Mouse (Mus musculus): ENCODE results near the gene Retreg3. TPM values are rescaled to one million over a fixed set of nuclear protein-coding genes. Genes with fewer than 3 reads are reported as not detected.

The Retreg3 gene
- polyA plus RNA-seq, 2 experiments from 2014 or later: 14.4 to 24.7 TPM

DNA sequence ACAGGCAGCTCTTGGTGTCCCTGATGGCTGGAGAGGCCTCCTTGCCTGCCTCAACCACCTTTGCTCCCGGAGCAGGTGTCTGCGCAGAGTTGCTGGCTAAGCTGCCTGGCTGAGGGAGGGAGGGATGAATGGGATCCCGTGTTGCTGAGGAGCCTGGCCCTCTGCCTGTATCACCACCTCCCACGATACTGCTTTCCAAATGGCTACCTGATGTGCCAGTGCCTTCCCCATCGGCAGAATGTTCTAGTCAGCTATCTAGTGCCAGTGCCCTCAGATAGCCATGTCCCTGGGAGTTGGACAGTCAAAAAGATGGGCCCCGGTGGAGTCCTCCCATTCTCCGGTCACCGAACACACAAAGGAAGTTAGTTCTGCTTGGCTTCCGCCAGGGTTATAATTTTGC lies 69.3 kb downstream of the Retreg3 start:
- no peak for ATAC-seq

GRCm38 (mm10) chr11:101047502-101047901 lies 72.2 kb downstream of the Retreg3 start:
- no peak for ATAC-seq

DNA sequence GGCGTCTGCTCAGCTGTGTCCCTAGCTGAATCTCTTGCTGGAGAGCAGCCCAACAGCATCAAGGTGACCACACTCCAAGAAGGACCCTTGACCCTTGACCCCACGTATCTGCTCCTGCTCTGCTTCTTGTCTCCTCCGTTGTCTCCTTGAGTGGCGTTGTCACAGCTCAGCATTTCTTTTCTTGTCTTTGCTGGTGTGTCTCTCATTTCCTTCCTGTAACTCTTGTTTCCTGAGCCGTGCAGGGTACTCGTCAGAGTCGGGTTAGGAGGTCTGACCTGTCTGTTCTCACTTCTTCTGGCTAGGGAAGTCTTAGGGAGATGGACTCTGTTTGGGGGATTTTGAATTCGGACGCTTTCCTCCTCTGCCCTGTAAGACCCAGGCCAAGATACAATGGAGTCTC lies 73.3 kb downstream of the Retreg3 start:
- no peak for ATAC-seq

Other genes starting within 250 kb of the Retreg3 start
- 10 to 100 TPM; 71.0 to 82.0 TPM for gene Stat3, start 180.4 kb downstream of the Retreg3 start, polyA plus RNA-seq (2017; shearing (Covaris generic))
- gene Cavin1, start 149.0 kb downstream of the Retreg3 start, polyA plus RNA-seq (2017; shearing (Covaris generic)): under 1 TPM; 0.12 to 0.13 TPM
- gene Atp6v0a1, start 110.4 kb downstream of the Retreg3 start, polyA plus RNA-seq (2017; shearing (Covaris generic)): 1 to 10 TPM; 4.3 to 4.7 TPM
- 1 to 10 TPM; 6.8 to 9.0 TPM for gene Naglu, start 49.9 kb downstream of the Retreg3 start, polyA plus RNA-seq (2017; shearing (Covaris generic))
- not detected for gene Hsd17b1, start 41.5 kb downstream of the Retreg3 start, polyA plus RNA-seq (2017; shearing (Covaris generic))
- gene Coasy, start 37.3 kb downstream of the Retreg3 start, polyA plus RNA-seq (2017; shearing (Covaris generic)): 10 to 100 TPM; 17.9 to 22.1 TPM
- 10 to 100 TPM; 51.8 to 71.5 TPM for gene Mlx, start 32.6 kb downstream of the Retreg3 start, polyA plus RNA-seq (2017; shearing (Covaris generic))
- gene Psmc3ip, start 24.5 kb downstream of the Retreg3 start, polyA plus RNA-seq (2017; shearing (Covaris generic)): 10 to 100 TPM; 12.3 to 13.4 TPM
- 10 to 100 TPM; 17.7 to 26.8 TPM for gene Tubg1, start within 50 bp of the Retreg3 start, polyA plus RNA-seq (2017; shearing (Covaris generic))
- under 1 TPM; 0.68 to 0.94 TPM for gene Tubg2, start 36.0 kb upstream of the Retreg3 start, polyA plus RNA-seq (2017; shearing (Covaris generic))
- under 1 TPM; 0.29 to 0.33 TPM for gene Cntnap1, start 50.6 kb upstream of the Retreg3 start, polyA plus RNA-seq (2017; shearing (Covaris generic))
- gene Plekhh3, start 51.5 kb upstream of the Retreg3 start, polyA plus RNA-seq (2017; shearing (Covaris generic)): not detected
- 1 to 10 TPM; 1.5 to 1.6 TPM for gene Ccr10, start 55.5 kb upstream of the Retreg3 start, polyA plus RNA-seq (2017; shearing (Covaris generic))
- 10 to 100 TPM; 48.1 to 52.2 TPM for gene Ezh1, start 106.6 kb upstream of the Retreg3 start, polyA plus RNA-seq (2017; shearing (Covaris generic))
- gene Ramp2, start 126.1 kb upstream of the Retreg3 start, polyA plus RNA-seq (2017; shearing (Covaris generic)): not detected
- gene Vps25, start 133.8 kb upstream of the Retreg3 start, polyA plus RNA-seq (2017; shearing (Covaris generic)): 100 to 1,000 TPM; 122 to 153 TPM
- gene Wnk4, start 140.7 kb upstream of the Retreg3 start, polyA plus RNA-seq (2017; shearing (Covaris generic)): 1 to 10 TPM in 1 of 2 experiments, under 1 TPM in 1; 0.58 to 1.0 TPM
- 1 to 10 TPM in 1 of 2 experiments, not detected in 1; 1.0 TPM for gene Cntd1, start 159.1 kb upstream of the Retreg3 start, polyA plus RNA-seq (2017; shearing (Covaris generic))
- 100 to 1,000 TPM; 109 to 144 TPM for gene Coa3, start 159.2 kb upstream of the Retreg3 start, polyA plus RNA-seq (2017; shearing (Covaris generic))
- 10 to 100 TPM; 79.0 to 81.0 TPM for gene Becn1, start 182.4 kb upstream of the Retreg3 start, polyA plus RNA-seq (2017; shearing (Covaris generic))
- gene Psme3, start 196.3 kb upstream of the Retreg3 start, polyA plus RNA-seq (2017; shearing (Covaris generic)): 10 to 100 TPM; 37.1 to 53.3 TPM
- gene Aoc2, start 205.2 kb upstream of the Retreg3 start, polyA plus RNA-seq (2017; shearing (Covaris generic)): 1 to 10 TPM; 2.1 to 2.5 TPM
- gene Aoc3, start 210.7 kb upstream of the Retreg3 start, polyA plus RNA-seq (2017; shearing (Covaris generic)): not detected
- gene G6pc, start 247.7 kb upstream of the Retreg3 start, polyA plus RNA-seq (2017; shearing (Covaris generic)): not detected

Measured in activated CD4-positive, CD25-positive, alpha-beta regulatory T cell, adult 4 months (primary cell).